Mouse (Mus musculus): ENCODE results near the gene Apbb2. TPM values are rescaled to one million over a fixed set of nuclear protein-coding genes. Genes with fewer than 3 reads are reported as not detected.

The Apbb2 gene
- total RNA-seq, 2 experiments from 2014 or later, result 1.3 TPM; not detected in 1

GRCm38 (mm10) chr5:66603746-66604145 lies 14.8 kb downstream of the Apbb2 start:
- no peak for ATAC-seq (replicated peaks; ENCODE audit: low FRiP score, poor library complexity, severe bottlenecking)

- no peak for ATAC-seq (replicated peaks; ENCODE audit: low FRiP score, poor library complexity, severe bottlenecking)
Observed at GRCm38 (mm10) chr5:66603223-66603622, 15.4 kb downstream of the Apbb2 start.

- no peak for ATAC-seq (replicated peaks; ENCODE audit: low FRiP score, poor library complexity, severe bottlenecking)
Observed at GRCm38 (mm10) chr5:66602287-66602820, 16.2 kb downstream of the Apbb2 start.

- ATAC-seq (replicated peaks; ENCODE audit: low FRiP score, poor library complexity, severe bottlenecking), result no peak
Observed at GRCm38 (mm10) chr5:66600415-66600814, 18.2 kb downstream of the Apbb2 start.

- ATAC-seq (replicated peaks; ENCODE audit: low FRiP score, poor library complexity, severe bottlenecking), result no peak
Observed at GRCm38 (mm10) chr5:66599888-66600287, 18.7 kb downstream of the Apbb2 start.

GRCm38 (mm10) chr5:66596296-66596695 lies 22.3 kb downstream of the Apbb2 start:
- no peak for ATAC-seq (replicated peaks; ENCODE audit: low FRiP score, poor library complexity, severe bottlenecking)

GRCm38 (mm10) chr5:66594881-66595280 lies 23.7 kb downstream of the Apbb2 start:
- no peak for ATAC-seq (replicated peaks; ENCODE audit: low FRiP score, poor library complexity, severe bottlenecking)

GRCm38 (mm10) chr5:66586236-66586745 lies 32.3 kb downstream of the Apbb2 start:
- ATAC-seq (replicated peaks; ENCODE audit: low FRiP score, poor library complexity, severe bottlenecking), result no peak

- ATAC-seq (replicated peaks; ENCODE audit: low FRiP score, poor library complexity, severe bottlenecking), result no peak
Observed at GRCm38 (mm10) chr5:66583019-66583406, 35.6 kb downstream of the Apbb2 start.

- ATAC-seq (replicated peaks; ENCODE audit: low FRiP score, poor library complexity, severe bottlenecking), result no peak
Observed at GRCm38 (mm10) chr5:66582281-66583018, 36.1 kb downstream of the Apbb2 start.

GRCm38 (mm10) chr5:66579066-66579465 lies 39.5 kb downstream of the Apbb2 start:
- ATAC-seq (replicated peaks; ENCODE audit: low FRiP score, poor library complexity, severe bottlenecking), result no peak

GRCm38 (mm10) chr5:66576299-66576698 lies 42.3 kb downstream of the Apbb2 start:
- no peak for ATAC-seq (replicated peaks; ENCODE audit: low FRiP score, poor library complexity, severe bottlenecking)

GRCm38 (mm10) chr5:66575148-66575547 lies 43.4 kb downstream of the Apbb2 start:
- no peak for ATAC-seq (replicated peaks; ENCODE audit: low FRiP score, poor library complexity, severe bottlenecking)

- no peak for ATAC-seq (replicated peaks; ENCODE audit: low FRiP score, poor library complexity, severe bottlenecking)
Observed at GRCm38 (mm10) chr5:66573266-66573665, 45.3 kb downstream of the Apbb2 start.

- no peak for ATAC-seq (replicated peaks; ENCODE audit: low FRiP score, poor library complexity, severe bottlenecking)
Observed at GRCm38 (mm10) chr5:66572086-66572855, 46.3 kb downstream of the Apbb2 start.

- no peak for ATAC-seq (replicated peaks; ENCODE audit: low FRiP score, poor library complexity, severe bottlenecking)
Observed at GRCm38 (mm10) chr5:66570709-66571108, 47.9 kb downstream of the Apbb2 start.

- ATAC-seq (replicated peaks; ENCODE audit: low FRiP score, poor library complexity, severe bottlenecking), result no peak
Observed at GRCm38 (mm10) chr5:66569141-66569801, 49.3 kb downstream of the Apbb2 start.

- ATAC-seq (replicated peaks; ENCODE audit: low FRiP score, poor library complexity, severe bottlenecking), result no peak
Observed at GRCm38 (mm10) chr5:66568002-66568401, 50.6 kb downstream of the Apbb2 start.

- ATAC-seq (replicated peaks; ENCODE audit: low FRiP score, poor library complexity, severe bottlenecking), result no peak
Observed at GRCm38 (mm10) chr5:66567424-66567823, 51.2 kb downstream of the Apbb2 start.

- ATAC-seq (replicated peaks; ENCODE audit: low FRiP score, poor library complexity, severe bottlenecking), result no peak
Observed at GRCm38 (mm10) chr5:66559591-66560175, 58.9 kb downstream of the Apbb2 start.
